Mouse (Mus musculus) heart, postnatal 0 days (tissue): ENCODE data around the gene Endou. TPM values are rescaled to one million over a fixed set of nuclear protein-coding genes. Genes with fewer than 3 reads are reported as not detected.

Experiments
- ATAC-seq: fragments of 200-750 bp; cut with Nextera tagmentation; 2 replicates; pipeline ENCODE4 v1.8.0; 2017; ENCODE audit warnings: low read depth, moderate number of reproducible peaks, moderate library complexity; ENCODE audit not compliant: insufficient read depth
- DNase-seq: peaks from one replicate; pipeline ENCODE4 v3.0.0-alpha.2; 2016; ENCODE audit warnings: low spot score
- H3K27ac ChIP-seq: fragments of 300-500 bp; sonication (generic); 2 replicates; pipeline ENCODE4 v1.5.1; 2014; ENCODE audit warnings: low read depth, mild to moderate bottlenecking
- H3K27me3 ChIP-seq: fragments of 300-500 bp; sonication (generic); 2 replicates; pipeline ENCODE4 v1.6.1; 2014; ENCODE audit warnings: low read length, mixed read lengths; ENCODE audit not compliant: control insufficient read depth, insufficient read depth
- H3K36me3 ChIP-seq: fragments of 300-500 bp; sonication (generic); replicated peaks from 2 replicates; pipeline ENCODE4 v1.6.1; 2014; ENCODE audit warnings: low read length, mixed read lengths; ENCODE audit not compliant: control insufficient read depth, insufficient read depth
- H3K4me1 ChIP-seq: fragments of 300-500 bp; sonication (generic); 2 replicates; pipeline ENCODE4 v1.6.1; 2014; ENCODE audit warnings: antibody characterized with exemption; ENCODE audit not compliant: control insufficient read depth, insufficient read depth
- H3K4me2 ChIP-seq: fragments of 300-500 bp; sonication (generic); 2 replicates; pipeline ENCODE4 v1.6.1; 2014; ENCODE audit warnings: low read depth, mild to moderate bottlenecking, low read length, moderate library complexity
- H3K4me3 ChIP-seq: fragments of 300-500 bp; sonication (generic); 2 replicates; pipeline ENCODE4 v1.5.1; 2014; ENCODE audit warnings: low read depth, low read length
- H3K9ac ChIP-seq: fragments of 300-500 bp; sonication (generic); replicated peaks from 2 replicates; pipeline ENCODE4 v1.6.1; 2014; ENCODE audit warnings: low read depth, low read length, mixed read lengths
- H3K9me3 ChIP-seq: fragments of 300-500 bp; sonication (generic); replicated peaks from 2 replicates; pipeline ENCODE4 v1.6.1; 2016; ENCODE audit warnings: low read length; ENCODE audit not compliant: control insufficient read depth
- CTCF ChIP-seq: IDR thresholded peaks from 2 replicates; pipeline ENCODE4 v1.5.1; 2016; ENCODE audit warnings: antibody characterized with exemption, control low read depth, low read depth
- EP300 ChIP-seq: IDR thresholded peaks from 2 replicates; pipeline ENCODE4 v1.6.1; 2016; ENCODE audit warnings: antibody characterized with exemption, low read depth
- WGBS: fragments of 180-500 bp; shearing (Covaris S2); extraction: QIAGEN DNeasy Blood & Tissue Kit; methylation state at CpG from one replicate; pipeline ENCODE4 v1.1.7; 2014; 5-methylcytosine and 5-hydroxymethylcytosine counted together
- polyA plus RNA-seq: library from polyadenylated mRNA; unstranded; fragments of >200 nt; fragmentation: Nextera tagmentation; extraction: Ambion mirVana; gene quantifications from 2 replicates; pipeline ENCODE4 v1.2.1, GENCODE M21; 2015
- total RNA-seq: library from RNA; depleted of rRNA; stranded (reverse); fragments of >200 nt; gene quantifications from 2 replicates; pipeline ENCODE4 v1.2.3, GENCODE M21; 2014; ENCODE audit warnings: low replicate concordance

Gene Endou
- total and polyA plus RNA-seq, 2 experiments from 2014 or later: 0.95 to 5.6 TPM

DNA sequence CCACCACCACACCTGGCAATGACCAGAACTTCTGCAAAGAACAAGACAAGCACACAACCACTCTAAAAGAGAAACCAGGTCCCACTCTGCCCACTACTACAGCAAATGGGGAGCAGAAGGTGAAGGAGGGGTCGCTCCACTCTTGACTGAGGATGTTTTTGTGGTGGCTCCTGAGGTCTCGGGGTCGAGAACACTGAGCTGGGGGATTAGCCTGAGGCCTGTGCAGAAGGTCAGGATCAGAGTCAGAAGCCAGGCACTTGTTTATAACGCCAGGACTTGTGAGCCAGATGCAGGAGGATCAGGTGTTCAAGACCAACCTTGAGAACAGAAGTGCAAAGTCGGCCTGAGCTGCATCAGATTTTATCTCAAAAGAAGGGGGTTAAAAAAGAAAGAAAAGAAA, 3.6 kb downstream of the Endou start:
- DNase-seq (no peak), ATAC-seq (no peak)
- TF ChIP-seq CTCF (no peak), EP300 (no peak)
- H3K27me3 ChIP-seq: no peaks in the 10 kb centered on the region
- no peak overlapping the region for H3K9ac ChIP-seq
- 75% methylated on average over 5 of the region's 5 CpGs for WGBS
- no peak overlapping the region for H3K4me3 ChIP-seq
- H3K27ac ChIP-seq: no peak overlapping the region
- no peak overlapping the region for H3K4me2 ChIP-seq
- H3K4me1 ChIP-seq: peaks cover 10% of the 10 kb centered on the region; the same call in 1 of the 2 replicates
- no peaks in the 10 kb centered on the region for H3K36me3 ChIP-seq
- H3K9me3 ChIP-seq: no peaks in the 10 kb centered on the region

DNA sequence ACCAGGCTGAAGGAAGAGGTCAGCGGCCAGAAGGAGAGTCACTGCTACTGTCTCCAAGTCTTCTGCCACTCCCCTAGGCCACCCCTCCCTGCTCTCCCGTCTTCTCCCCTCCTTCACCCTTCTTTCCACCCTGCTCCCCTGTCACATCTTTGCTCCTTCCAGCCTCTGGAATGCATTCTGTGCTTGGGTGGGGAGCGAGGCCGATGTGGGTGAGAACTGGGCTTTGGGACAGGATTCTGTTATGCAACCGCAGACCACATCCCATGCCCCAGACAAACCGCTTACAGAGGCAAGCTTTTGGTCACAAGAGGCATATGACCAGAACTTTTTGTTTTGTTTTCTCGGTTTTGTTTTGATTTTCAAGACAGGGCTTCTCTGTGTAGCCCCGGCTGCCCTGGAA, 4.1 kb downstream of the Endou start:
- no peaks in the 10 kb centered on the region for H3K27me3 ChIP-seq
- no peaks in the 10 kb centered on the region for H3K36me3 ChIP-seq
- DNase-seq: no peak
- H3K4me3 ChIP-seq: no peak overlapping the region
- peaks cover 10% of the 10 kb centered on the region; the same call in 1 of the 2 replicates for H3K4me1 ChIP-seq
- H3K27ac ChIP-seq: no peak overlapping the region
- WGBS: 65% methylated on average over 8 of the region's 8 CpGs
- H3K9me3 ChIP-seq: no peaks in the 10 kb centered on the region
- H3K9ac ChIP-seq: no peak overlapping the region
- no peak for ATAC-seq
- H3K4me2 ChIP-seq: no peak overlapping the region
- TF ChIP-seq CTCF (no peak), EP300 (no peak)

DNA sequence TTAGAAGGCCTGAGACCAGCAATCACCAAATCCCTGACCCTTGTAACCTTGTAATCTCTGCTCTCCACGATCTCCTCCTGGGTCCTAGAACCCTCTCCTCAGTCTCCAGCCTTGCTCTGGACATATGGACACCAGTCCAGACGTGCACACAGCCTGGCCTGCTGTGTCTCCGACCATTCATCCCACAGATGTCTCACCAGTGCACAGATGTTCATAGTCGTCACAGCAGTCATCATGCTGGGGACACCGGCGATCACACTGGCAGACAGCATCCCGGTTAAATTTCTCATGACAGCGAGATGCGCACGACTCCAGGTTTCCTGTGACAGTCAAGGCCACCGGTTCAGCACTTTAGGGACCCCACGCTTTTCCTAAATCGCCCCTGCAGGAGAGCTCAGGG, 4.8 kb downstream of the Endou start:
- H3K4me3 ChIP-seq: no peak overlapping the region
- WGBS: 77% methylated on average over 13 of the region's 13 CpGs
- ATAC-seq (no peak), DNase-seq (no peak)
- no peak overlapping the region for H3K4me2 ChIP-seq
- H3K9me3 ChIP-seq: no peaks in the 10 kb centered on the region
- H3K27me3 ChIP-seq: no peaks in the 10 kb centered on the region
- no peak overlapping the region for H3K9ac ChIP-seq
- H3K36me3 ChIP-seq: no peaks in the 10 kb centered on the region
- peaks cover 10% of the 10 kb centered on the region; the same call in 1 of the 2 replicates for H3K4me1 ChIP-seq
- no peak overlapping the region for H3K27ac ChIP-seq
- no peak for TF ChIP-seq EP300
- no peak for TF ChIP-seq CTCF

DNA sequence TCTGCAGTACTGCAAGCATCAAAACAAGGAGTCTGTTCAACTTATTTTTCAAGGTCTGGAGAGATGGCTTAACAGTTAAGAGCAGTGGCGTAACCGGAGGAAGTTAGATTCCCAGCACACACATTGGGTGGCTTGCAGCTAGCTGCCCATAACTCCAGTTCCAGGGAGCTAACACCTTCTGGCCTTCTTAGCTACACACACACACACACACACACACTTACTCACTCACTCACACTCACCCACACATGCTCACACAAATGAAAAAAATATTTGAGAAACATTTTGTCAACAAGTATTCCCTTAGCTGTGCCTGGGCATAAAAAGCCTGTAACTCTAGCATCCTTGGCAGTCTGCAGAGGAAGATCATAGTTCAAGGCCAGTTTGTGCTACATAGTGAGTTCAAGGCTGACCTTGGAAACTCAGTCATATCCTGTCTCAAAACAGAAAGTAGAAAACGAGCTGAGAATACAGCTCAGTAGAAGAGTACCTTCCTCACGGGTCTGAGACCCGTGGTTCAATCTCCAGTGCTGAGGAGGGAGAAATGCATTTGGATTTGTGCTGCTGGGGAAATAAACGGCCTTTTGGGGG, 5.8 kb downstream of the Endou start:
- DNase-seq (no peak), ATAC-seq (no peak)
- no peaks in the 10 kb centered on the region for H3K36me3 ChIP-seq
- H3K4me1 ChIP-seq: peaks cover 15% of the 10 kb centered on the region
- no peaks in the 10 kb centered on the region for H3K27me3 ChIP-seq
- H3K4me2 ChIP-seq: no peak overlapping the region
- H3K9ac ChIP-seq: no peak overlapping the region
- 69% methylated on average over 6 of the region's 6 CpGs for WGBS
- no peaks in the 10 kb centered on the region for H3K9me3 ChIP-seq
- no peak overlapping the region for H3K4me3 ChIP-seq
- no peak overlapping the region for H3K27ac ChIP-seq
- TF ChIP-seq EP300: no peak
- no peak for TF ChIP-seq CTCF

GRCm38 (mm10) chr15:97724346-97725197, 6.6 kb downstream of the Endou start:
- Histone ChIP-seq H3K9me3 (no peaks in the 10 kb centered on the region), H3K4me2 (no peak overlapping the region), H3K27me3 (no peaks in the 10 kb centered on the region), H3K4me1 (peaks cover 14% of the 10 kb centered on the region; the same call in 1 of the 2 replicates), H3K9ac (no peak overlapping the region), H3K36me3 (no peaks in the 10 kb centered on the region), H3K4me3 (no peak overlapping the region), H3K27ac (no peak overlapping the region)
- ATAC-seq: no peak
- TF ChIP-seq CTCF: no peak
- no peak for TF ChIP-seq EP300
- WGBS: 87% methylated on average over 17 of the region's 17 CpGs
- DNase-seq: no peak
